Mouse (Mus musculus): ENCODE results near the gene Mast3.

Gene Mast3

GRCm38 (mm10) chr8:70776496-70777444, 28.1 kb downstream of the Mast3 start, which contains the start of gene Pik3r2:
Gene Pik3r2, minus strand, starts transcription at chr8:70776713.
- in situ Hi-C loops (cut with MboI, MseI): no loop called here

- in situ Hi-C loops (cut with MboI, MseI): no loop called here
Observed at GRCm38 (mm10) chr8:70775851-70776495, 28.9 kb downstream of the Mast3 start.

GRCm38 (mm10) chr8:70775227-70775626, 29.6 kb downstream of the Mast3 start:
- in situ Hi-C loops (cut with MboI, MseI): no loop called here

DNA sequence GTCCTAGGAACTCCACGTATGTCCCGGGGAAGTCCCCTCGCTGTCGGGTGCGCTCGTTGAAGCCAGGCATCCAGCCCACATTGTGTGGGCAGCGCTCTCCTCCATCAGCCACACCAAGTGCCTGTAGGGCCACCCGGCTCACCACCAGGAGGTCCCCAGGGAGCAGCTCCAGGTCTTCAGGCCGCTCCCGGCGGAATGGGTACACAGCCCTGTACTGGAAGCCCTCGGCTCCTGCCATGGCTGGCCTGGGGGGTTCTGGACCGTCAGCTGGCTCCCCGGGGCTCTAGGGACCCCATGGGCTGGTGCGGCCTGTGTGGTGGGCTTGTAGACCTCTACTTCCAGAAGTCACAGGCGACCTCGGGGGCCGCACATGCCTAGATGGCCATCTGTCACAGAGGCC, 30.1 kb downstream of the Mast3 start:
- in situ Hi-C loops (cut with MboI, MseI): no loop called here

DNA sequence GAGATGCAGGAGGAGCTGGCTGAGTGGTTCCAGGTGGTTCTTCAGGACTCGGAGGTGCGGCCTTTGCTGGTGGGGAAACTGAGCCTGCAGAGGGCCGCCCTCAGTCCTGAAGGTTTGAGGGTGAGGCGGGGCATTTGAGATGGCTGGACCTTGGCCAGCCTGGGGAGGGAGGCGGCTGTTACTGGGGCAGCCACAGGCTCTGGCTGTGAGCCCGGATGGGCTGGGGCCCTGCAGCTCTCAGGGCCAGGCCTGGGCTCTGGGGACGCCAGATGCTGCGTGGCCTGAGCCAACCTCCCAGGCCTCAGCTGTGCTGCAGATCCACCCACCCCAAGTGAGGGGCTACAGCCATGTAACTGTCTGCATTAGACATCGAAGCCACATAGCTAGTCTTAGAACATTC, 31.0 kb downstream of the Mast3 start:
- in situ Hi-C loops (cut with MboI, MseI): no loop called here

- in situ Hi-C loops (cut with MboI, MseI): no loop called here
Observed at GRCm38 (mm10) chr8:70773410-70773809, 31.4 kb downstream of the Mast3 start.

GRCm38 (mm10) chr8:70772890-70773289, 32.0 kb downstream of the Mast3 start:
- in situ Hi-C loops (cut with MboI, MseI): no loop called here

- in situ Hi-C loops (cut with MboI, MseI): no loop called here
Observed at GRCm38 (mm10) chr8:70772075-70772474, 32.8 kb downstream of the Mast3 start.

GRCm38 (mm10) chr8:70771217-70771616, 33.6 kb downstream of the Mast3 start:
- in situ Hi-C loops (cut with MboI, MseI): no loop called here

DNA sequence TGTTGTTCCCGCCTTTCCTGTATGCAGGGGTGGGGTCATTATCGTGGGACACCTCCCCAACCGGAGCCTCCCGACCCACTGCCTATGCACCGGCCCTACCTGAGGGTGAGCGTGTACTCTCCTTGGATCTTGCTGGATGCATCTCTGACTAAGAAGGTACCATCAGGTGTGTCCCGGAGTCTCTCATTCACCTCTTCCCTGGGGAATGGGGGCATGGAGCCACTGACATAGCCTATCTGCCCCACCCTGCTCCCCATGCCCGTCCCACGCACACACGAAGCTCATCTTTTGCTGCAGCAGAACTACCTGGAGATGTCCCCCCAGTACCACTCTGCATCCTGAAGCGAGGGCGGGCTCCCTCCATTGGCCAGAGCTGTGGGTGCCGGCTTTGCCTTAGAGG, 34.1 kb downstream of the Mast3 start:
- in situ Hi-C loops (cut with MboI, MseI): no loop called here

GRCm38 (mm10) chr8:70769858-70770257, 35.0 kb downstream of the Mast3 start:
- in situ Hi-C loops (cut with MboI, MseI): loop anchor here (10.0 kb wide), 1 partner anchor 55 kb away; the partner anchor contains the start of gene Gm3336

DNA sequence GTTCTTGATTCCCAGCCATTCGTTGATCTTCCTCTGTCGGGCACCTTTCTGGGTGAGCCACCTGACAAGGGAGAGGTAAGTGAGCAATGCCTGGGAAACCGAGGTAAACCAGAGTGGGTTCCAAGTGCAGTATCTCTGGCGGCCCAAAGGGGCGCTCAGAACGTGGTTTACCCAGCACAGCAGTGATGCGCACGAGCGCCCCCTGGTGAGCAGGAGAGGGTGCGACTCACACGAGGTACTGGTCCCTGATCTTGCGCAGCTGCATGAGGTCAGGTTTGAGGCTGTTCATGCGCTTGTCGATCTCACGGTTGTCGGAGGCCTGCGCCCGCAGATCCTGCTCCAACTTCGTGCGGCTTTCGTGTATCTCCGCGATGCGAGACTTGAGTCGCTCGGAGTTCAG, 35.5 kb downstream of the Mast3 start:
- in situ Hi-C loops (cut with MboI, MseI): loop anchor here (10.0 kb wide), 1 partner anchor 55 kb away; the partner anchor contains the start of gene Gm3336

- in situ Hi-C loops (cut with MboI, MseI): loop anchor here (10.0 kb wide), 1 partner anchor 54 kb away; the partner anchor contains the start of gene Gm3336
Observed at GRCm38 (mm10) chr8:70768956-70769355, 35.9 kb downstream of the Mast3 start.

DNA sequence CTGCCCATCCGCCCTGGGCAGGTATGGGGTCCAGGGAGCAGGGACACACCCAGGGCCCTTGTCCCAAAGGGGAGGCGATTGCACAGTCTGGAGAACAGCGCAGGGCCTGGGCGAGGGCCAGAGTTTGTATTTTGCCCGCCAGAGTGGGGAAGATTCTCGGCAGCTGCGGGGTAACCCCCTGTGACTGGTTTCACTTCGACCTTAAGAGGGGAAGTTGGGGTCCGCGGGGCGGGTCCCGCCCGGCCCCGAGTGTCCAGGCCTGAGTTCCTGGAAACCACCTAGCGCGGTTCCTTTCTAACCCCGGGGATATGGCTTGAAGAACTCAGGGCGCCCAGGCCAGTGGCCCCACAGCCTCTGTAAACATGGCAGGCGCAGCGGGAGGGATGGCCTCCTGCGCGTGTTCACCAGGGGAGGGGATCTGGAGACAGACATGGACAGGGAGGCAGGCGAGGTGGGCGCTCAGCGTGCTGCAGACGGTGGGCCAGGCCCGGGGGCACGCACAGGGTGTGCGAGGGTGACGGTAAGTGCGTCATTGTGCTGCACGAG, 36.5 kb downstream of the Mast3 start:
- in situ Hi-C loops (cut with MboI, MseI): loop anchor here (10.0 kb wide), 1 partner anchor 54 kb away; the partner anchor contains the start of gene Gm3336

DNA sequence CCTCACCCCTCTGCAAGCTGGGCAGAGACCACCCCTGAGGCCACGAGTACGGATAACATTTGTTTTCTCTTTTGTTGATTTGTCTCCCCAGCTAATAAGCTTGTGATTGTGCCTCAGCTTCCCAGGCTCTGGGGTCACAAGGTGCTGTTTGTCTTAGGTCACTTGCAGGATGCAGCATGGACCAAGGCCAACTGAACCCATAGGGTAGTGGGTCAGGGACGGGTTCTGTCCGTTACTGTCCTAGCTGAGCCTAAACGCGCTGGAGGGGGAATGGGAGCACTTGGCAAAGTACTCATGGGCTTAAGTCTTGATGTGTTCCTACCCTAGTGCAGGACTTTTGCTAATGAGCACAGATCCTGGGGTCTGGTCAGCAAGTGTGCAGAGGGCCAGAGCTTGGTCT, 37.4 kb downstream of the Mast3 start:
- in situ Hi-C loops (cut with MboI, MseI): loop anchor here (10.0 kb wide), 1 partner anchor 53 kb away; the partner anchor contains the start of gene Gm3336

DNA sequence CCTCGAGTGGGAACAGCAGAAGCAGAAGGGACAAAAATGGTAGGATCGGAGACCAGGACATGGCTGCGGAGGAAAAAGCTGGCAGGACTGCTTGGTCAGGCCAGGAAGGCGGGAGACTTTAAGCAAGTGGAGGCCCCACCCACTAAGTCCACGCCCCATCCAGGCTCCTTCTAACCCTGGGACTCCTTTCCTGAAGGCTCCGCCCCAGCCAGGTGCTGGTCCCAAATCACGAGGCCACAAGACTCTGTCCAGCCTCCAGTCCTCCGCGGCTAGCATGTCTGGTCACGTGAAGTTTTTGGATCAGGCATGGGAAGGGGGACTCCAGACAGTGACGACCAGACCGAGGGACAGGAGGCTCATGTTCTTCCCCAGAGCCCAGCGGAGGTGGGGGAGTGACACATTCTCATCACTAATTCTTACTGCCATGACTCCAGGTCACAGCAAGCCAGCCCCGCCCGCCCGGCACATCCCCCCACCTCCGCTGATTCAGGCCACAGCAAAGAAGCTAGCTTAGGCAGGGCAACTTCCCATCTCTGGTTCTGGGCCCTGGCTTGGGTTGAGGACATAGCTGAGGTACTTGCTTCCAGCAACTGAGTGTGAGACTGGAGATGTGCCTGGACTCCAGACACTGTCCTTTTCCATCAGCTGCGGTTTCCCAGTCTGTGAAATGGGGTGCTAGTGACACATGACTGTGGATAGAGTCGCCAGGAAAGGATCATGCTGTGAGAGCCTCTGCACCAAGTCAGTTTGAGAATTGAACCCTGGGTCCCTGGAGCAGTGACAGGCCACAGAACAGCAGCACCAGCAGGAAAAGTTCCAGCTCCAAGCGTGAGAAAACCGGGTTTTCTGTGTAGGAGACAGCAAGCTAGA, 38.0 kb downstream of the Mast3 start:
- in situ Hi-C loops (cut with MboI, MseI): loop anchor here (10.0 kb wide), 1 partner anchor 52 kb away; the partner anchor contains the start of gene Gm3336

- in situ Hi-C loops (cut with MboI, MseI): loop anchor here (10.0 kb wide), 1 partner anchor 51 kb away; the partner anchor contains the start of gene Gm3336
Observed at GRCm38 (mm10) chr8:70765838-70766570, 38.9 kb downstream of the Mast3 start.

GRCm38 (mm10) chr8:70765329-70765728, 39.5 kb downstream of the Mast3 start:
- in situ Hi-C loops (cut with MboI, MseI): loop anchor here (10.0 kb wide), 1 partner anchor 51 kb away; the partner anchor contains the start of gene Gm3336

DNA sequence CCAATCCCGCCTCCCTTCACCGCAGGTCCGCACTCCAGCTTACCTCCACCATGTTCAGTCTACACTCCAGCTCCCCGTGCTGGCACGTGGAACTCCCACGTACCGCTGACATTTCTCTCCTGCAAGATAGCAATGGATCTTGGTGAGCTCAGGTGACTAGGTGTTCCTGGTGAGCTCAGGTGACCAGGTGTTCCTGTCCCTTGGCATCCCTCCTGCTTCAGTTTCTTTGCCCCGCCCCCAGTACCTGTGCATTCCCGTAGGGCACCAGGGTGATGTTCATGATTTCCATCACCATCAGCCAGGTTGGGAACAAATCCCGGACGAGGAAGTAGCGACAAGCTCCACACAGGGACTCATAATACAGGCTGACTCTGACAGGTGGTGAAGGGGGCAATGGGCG, 40.2 kb downstream of the Mast3 start:
- in situ Hi-C loops (cut with MboI, MseI): loop anchor here (10.0 kb wide), 1 partner anchor 50 kb away; the partner anchor contains the start of gene Gm3336

DNA sequence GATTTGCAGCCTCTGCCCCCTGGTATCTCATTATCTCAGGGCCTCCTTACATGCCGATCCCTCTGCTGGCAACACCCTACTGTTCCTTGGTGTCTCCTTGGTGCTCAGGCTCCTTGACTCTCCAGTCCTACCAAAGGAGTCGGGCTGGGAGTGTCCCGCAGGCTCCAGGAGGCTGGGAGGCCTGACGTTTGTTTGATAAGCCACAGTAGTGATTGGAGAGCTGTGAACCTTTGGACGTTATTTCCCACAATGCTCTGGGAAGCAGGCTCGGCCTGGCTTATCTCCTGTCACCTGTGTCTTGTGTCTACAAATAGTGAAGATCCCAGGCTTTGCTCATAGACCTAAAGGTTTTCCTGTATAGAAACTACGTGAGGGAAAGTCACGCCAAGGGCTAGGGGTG, 40.8 kb downstream of the Mast3 start:
- in situ Hi-C loops (cut with MboI, MseI): loop anchor here (10.0 kb wide), 1 partner anchor 49 kb away; the partner anchor contains the start of gene Gm3336

All from T-helper 1 cell (primary cell).